Mouse (Mus musculus): ENCODE data around the gene Prr15l. TPM values are rescaled to one million over a fixed set of nuclear protein-coding genes. Genes with fewer than 3 reads are reported as not detected.

Gene Prr15l
- polyA plus RNA-seq, 1 experiment from 2014 or later: 76.5 TPM

DNA sequence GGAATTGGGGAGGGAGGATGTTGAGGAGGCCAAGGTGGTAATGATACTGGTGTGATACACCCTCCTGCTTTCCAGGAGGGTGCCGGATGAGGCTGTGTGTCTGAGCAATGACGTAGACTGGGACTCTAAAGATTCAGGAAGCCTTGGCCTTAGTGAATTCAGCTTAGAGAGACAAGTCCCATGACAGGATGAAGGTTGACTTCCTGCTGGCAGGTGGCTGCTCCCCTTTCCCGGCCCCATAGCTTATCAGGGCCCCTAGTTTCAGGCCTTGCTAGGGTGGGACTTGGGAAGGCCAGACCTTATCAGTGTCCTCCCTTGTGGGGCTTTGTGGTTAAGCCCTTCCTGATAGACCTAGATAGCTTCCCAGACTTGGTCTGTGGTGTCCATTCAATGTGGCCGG, 19.9 kb downstream of the Prr15l start:
- 89% methylated on average over 4 of the region's 4 CpGs for WGBS
- Histone ChIP-seq H3K4me2 (ENCODE audit: low read length) (no peak overlapping the region), H3K4me1 (replicated peaks; ENCODE audit: insufficient read depth, low read length) (peaks cover 7% of the 10 kb centered on the region; the same call in 1 of the 2 replicates), H3K9ac (ENCODE audit: low read depth, low read length) (no peak overlapping the region), H3K4me3 (replicated peaks; ENCODE audit: low read depth, low read length) (no peak overlapping the region), H3K27ac (no peak overlapping the region), H3K36me3 (ENCODE audit: insufficient read depth, low read length) (peaks cover 6% of the 10 kb centered on the region; the same call in 1 of the 2 replicates), H3K9me3 (replicated peaks; ENCODE audit: low read length) (no peaks in the 10 kb centered on the region), H3K27me3 (ENCODE audit: insufficient read depth, low read length) (no peaks in the 10 kb centered on the region)
- no peak for TF ChIP-seq CTCF (IDR thresholded peaks at IDR 0.05; ENCODE audit: low read depth)
- no peak for DNase-seq (ENCODE audit: low spot score)
- no peak for ATAC-seq (replicated peaks; ENCODE audit: low FRiP score, low read depth)

DNA sequence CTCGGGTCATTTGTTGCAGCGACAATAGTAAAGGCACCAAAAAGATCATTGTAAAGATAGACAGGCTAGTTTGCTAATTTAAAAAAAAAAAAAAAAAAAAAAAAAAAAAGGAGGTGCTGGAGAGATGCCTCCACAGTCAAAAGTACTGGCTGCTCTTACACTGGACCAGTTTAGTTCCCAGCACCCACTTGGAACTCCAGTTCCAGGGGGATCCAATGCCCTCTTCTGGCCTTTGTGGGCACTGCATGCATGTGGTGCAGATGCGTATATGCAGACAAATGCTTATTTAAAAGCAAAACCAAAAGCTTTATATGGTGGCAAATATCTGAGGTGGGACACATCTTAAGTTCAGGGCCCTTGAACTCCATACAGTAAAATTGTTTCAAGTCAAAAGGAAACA, 22.9 kb downstream of the Prr15l start:
- Histone ChIP-seq H3K4me3 (replicated peaks; ENCODE audit: low read depth, low read length) (no peak overlapping the region), H3K4me2 (ENCODE audit: low read length) (no peak overlapping the region), H3K4me1 (replicated peaks; ENCODE audit: insufficient read depth, low read length) (no peaks in the 10 kb centered on the region), H3K27me3 (ENCODE audit: insufficient read depth, low read length) (no peaks in the 10 kb centered on the region), H3K27ac (no peak overlapping the region), H3K36me3 (ENCODE audit: insufficient read depth, low read length) (peaks cover 25% of the 10 kb centered on the region; the same call in 1 of the 2 replicates), H3K9me3 (replicated peaks; ENCODE audit: low read length) (no peaks in the 10 kb centered on the region), H3K9ac (ENCODE audit: low read depth, low read length) (no peak overlapping the region)
- ATAC-seq (replicated peaks; ENCODE audit: low FRiP score, low read depth): no peak
- 93% methylated on average over 3 of the region's 3 CpGs for WGBS
- TF ChIP-seq CTCF (IDR thresholded peaks at IDR 0.05; ENCODE audit: low read depth): peak; percentile 45; the same call in 1 of the 2 replicates
- no peak for DNase-seq (ENCODE audit: low spot score)

DNA sequence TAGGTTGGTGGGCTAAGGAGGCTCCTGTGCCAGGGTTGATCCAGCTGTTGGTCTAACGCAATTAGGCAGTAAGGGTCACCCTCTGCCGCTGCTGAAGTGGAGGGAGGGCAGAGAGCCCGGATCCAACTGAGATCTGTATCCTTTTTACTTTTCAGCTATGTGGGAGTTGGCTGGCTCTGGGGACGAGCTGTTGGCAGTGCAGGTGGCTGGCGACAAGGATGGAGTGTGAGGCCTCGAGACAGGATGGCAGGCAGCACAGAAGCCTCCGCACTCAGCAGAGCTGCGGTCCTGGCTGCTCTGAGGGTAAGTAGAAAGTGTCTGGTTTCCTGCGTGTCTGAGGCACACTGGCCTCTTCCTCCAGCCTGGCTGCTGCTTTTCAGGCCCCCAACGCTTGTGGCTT, 24.5 kb downstream of the Prr15l start:
- TF ChIP-seq CTCF (IDR thresholded peaks at IDR 0.05; ENCODE audit: low read depth): no peak
- 55% methylated on average over 10 of the region's 10 CpGs for WGBS
- H3K27me3 ChIP-seq (ENCODE audit: insufficient read depth, low read length): no peaks in the 10 kb centered on the region
- no peak overlapping the region for H3K4me3 ChIP-seq (replicated peaks; ENCODE audit: low read depth, low read length)
- no peak for ATAC-seq (replicated peaks; ENCODE audit: low FRiP score, low read depth)
- H3K4me1 ChIP-seq (replicated peaks; ENCODE audit: insufficient read depth, low read length): no peaks in the 10 kb centered on the region
- H3K36me3 ChIP-seq (ENCODE audit: insufficient read depth, low read length): peaks cover 34% of the 10 kb centered on the region; the same call in 1 of the 2 replicates
- H3K9ac ChIP-seq (ENCODE audit: low read depth, low read length): no peak overlapping the region
- no peak overlapping the region for H3K4me2 ChIP-seq (ENCODE audit: low read length)
- no peak overlapping the region for H3K27ac ChIP-seq
- no peak for DNase-seq (ENCODE audit: low spot score)
- no peaks in the 10 kb centered on the region for H3K9me3 ChIP-seq (replicated peaks; ENCODE audit: low read length)

DNA sequence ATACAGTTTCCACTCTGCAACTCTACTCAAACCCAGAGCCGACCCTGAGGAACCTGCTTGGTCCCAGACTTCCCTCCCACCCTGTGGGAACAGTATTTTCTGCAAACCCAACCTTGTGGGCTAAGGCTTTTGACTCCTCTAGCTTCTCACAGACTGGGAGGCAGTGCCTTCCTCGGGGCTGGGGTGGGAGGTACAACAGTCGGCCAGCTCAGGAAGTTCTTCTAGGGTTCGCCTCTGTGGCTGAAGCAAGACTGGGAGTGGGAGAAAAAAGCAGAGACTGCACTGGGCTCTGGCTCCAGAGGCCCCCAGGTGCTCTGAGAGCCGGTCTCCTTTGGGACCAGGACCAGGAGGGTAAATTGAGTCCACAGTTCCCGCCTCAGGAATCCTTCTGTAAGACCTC, 25.0 kb downstream of the Prr15l start:
- H3K4me3 ChIP-seq (replicated peaks; ENCODE audit: low read depth, low read length): no peak overlapping the region
- 61% methylated on average over 6 of the region's 6 CpGs for WGBS
- no peaks in the 10 kb centered on the region for H3K4me1 ChIP-seq (replicated peaks; ENCODE audit: insufficient read depth, low read length)
- H3K27me3 ChIP-seq (ENCODE audit: insufficient read depth, low read length): no peaks in the 10 kb centered on the region
- peaks cover 35% of the 10 kb centered on the region; the same call in 1 of the 2 replicates for H3K36me3 ChIP-seq (ENCODE audit: insufficient read depth, low read length)
- no peaks in the 10 kb centered on the region for H3K9me3 ChIP-seq (replicated peaks; ENCODE audit: low read length)
- ATAC-seq (replicated peaks; ENCODE audit: low FRiP score, low read depth) (no peak), DNase-seq (ENCODE audit: low spot score) (no peak)
- no peak overlapping the region for H3K9ac ChIP-seq (ENCODE audit: low read depth, low read length)
- no peak for TF ChIP-seq CTCF (IDR thresholded peaks at IDR 0.05; ENCODE audit: low read depth)
- no peak overlapping the region for H3K4me2 ChIP-seq (ENCODE audit: low read length)
- no peak overlapping the region for H3K27ac ChIP-seq

- H3K4me2 ChIP-seq (ENCODE audit: low read length): no peak overlapping the region
- H3K36me3 ChIP-seq (ENCODE audit: insufficient read depth, low read length): peaks cover 39% of the 10 kb centered on the region; the same call in 1 of the 2 replicates
- WGBS: 92% methylated on average over 4 of the region's 4 CpGs
- no peak overlapping the region for H3K9ac ChIP-seq (ENCODE audit: low read depth, low read length)
- H3K4me3 ChIP-seq (replicated peaks; ENCODE audit: low read depth, low read length): no peak overlapping the region
- H3K27ac ChIP-seq: no peak overlapping the region
- H3K9me3 ChIP-seq (replicated peaks; ENCODE audit: low read length): no peaks in the 10 kb centered on the region
- ATAC-seq (replicated peaks; ENCODE audit: low FRiP score, low read depth) (no peak), DNase-seq (ENCODE audit: low spot score) (no peak)
- no peaks in the 10 kb centered on the region for H3K27me3 ChIP-seq (ENCODE audit: insufficient read depth, low read length)
- no peaks in the 10 kb centered on the region for H3K4me1 ChIP-seq (replicated peaks; ENCODE audit: insufficient read depth, low read length)
- TF ChIP-seq CTCF (IDR thresholded peaks at IDR 0.05; ENCODE audit: low read depth): no peak
Observed at GRCm38 (mm10) chr11:96955094-96955493, 27.2 kb downstream of the Prr15l start.

- Histone ChIP-seq H3K4me2 (ENCODE audit: low read length) (no peak overlapping the region), H3K27me3 (ENCODE audit: insufficient read depth, low read length) (no peaks in the 10 kb centered on the region), H3K4me3 (replicated peaks; ENCODE audit: low read depth, low read length) (no peak overlapping the region), H3K36me3 (ENCODE audit: insufficient read depth, low read length) (peaks cover 49% of the 10 kb centered on the region; the same call in 1 of the 2 replicates), H3K27ac (no peak overlapping the region), H3K9ac (ENCODE audit: low read depth, low read length) (no peak overlapping the region), H3K9me3 (replicated peaks; ENCODE audit: low read length) (no peaks in the 10 kb centered on the region), H3K4me1 (replicated peaks; ENCODE audit: insufficient read depth, low read length) (no peaks in the 10 kb centered on the region)
- WGBS: 62% methylated on average over 20 of the region's 20 CpGs
- no peak for DNase-seq (ENCODE audit: low spot score)
- ATAC-seq (replicated peaks; ENCODE audit: low FRiP score, low read depth): no peak
- peak; percentile 59 for TF ChIP-seq CTCF (IDR thresholded peaks at IDR 0.05; ENCODE audit: low read depth)
Observed at GRCm38 (mm10) chr11:96956009-96956724, 28.3 kb downstream of the Prr15l start.

All from kidney, postnatal 0 days (tissue).